Mouse (Mus musculus): ENCODE measurements around the gene Hk1.

The Hk1 gene

GRCm38 (mm10) chr10:62320402-62320978, 59.2 kb downstream of the Hk1 start:
- DNase-seq (ENCODE audit: low spot score in 2 of 2), result peak in 1 of 2 experiments; percentile 83

DNA sequence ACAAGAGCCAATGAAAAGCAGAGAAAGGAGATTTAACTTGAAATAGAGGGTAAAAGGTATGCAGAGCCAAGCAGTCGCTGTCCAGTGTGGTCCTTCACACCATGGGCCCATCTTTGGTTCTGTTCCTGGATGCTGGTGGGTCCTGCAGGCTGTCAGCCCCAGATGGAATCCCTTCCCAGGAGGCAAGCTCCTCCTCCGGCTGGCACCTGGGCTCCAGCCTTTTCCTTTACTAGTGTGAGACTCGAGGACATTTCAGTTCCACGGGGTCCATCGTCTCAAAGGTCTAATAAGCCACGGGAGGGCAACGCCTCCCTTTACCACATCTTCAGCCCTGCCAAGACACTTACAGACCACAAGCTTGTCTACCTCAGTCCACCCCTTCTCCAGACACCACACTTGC, 60.6 kb downstream of the Hk1 start:
- DNase-seq (ENCODE audit: low spot score in 2 of 2), result no peak

- DNase-seq (ENCODE audit: low spot score in 2 of 2), result no peak
Observed at GRCm38 (mm10) chr10:62316467-62316866, 63.2 kb downstream of the Hk1 start.

DNA sequence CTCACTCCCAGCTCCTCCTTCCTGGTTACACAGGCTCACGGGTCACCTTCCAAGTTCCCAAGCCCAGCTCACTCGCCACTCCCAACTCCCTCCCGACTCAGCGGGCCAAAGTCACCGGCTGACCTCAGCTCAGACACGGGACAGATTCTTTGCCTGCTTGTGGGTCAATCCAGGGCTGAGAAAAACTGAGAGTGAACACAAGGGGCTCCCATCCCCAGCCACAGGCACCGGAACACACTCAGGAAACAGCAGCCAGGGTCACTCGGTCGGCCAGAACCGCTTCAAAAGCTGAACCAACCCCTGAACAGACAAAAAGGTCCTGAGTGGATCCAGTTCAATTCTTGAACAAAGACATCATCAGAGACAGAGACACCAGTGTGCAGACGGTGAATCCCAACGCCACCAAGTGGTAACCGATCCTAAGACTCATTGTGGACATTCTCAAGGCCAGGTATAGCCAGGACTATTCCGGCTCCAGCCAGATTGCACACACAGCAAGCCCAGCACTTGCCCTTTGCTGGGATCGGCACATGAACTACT, 65.8 kb downstream of the Hk1 start:
- no peak for DNase-seq (ENCODE audit: low spot score in 2 of 2)

- no peak for DNase-seq (ENCODE audit: low spot score in 2 of 2)
Observed at GRCm38 (mm10) chr10:62313140-62313539, 66.6 kb downstream of the Hk1 start.

DNA sequence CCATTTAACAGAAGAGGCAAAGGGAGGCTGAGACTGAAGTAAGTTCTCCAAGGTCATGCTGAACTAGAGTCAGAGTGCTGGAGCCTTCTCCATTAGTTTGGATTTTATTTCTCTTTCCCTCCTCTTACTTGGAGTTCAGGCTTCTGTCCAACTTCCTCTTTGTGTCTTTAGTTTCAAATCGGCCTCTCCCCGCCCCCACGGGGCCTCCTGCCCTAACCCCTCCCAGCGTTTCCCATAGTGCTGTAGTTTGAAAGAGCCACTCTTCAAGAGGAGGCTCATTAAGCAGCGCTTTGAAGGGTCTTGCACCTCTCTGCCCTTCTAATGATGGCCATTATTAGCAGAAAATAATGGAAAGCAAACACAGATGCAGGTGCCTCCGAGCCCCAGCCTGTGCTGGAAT, 68.2 kb downstream of the Hk1 start:
- DNase-seq (ENCODE audit: low spot score in 2 of 2), result no peak

DNA sequence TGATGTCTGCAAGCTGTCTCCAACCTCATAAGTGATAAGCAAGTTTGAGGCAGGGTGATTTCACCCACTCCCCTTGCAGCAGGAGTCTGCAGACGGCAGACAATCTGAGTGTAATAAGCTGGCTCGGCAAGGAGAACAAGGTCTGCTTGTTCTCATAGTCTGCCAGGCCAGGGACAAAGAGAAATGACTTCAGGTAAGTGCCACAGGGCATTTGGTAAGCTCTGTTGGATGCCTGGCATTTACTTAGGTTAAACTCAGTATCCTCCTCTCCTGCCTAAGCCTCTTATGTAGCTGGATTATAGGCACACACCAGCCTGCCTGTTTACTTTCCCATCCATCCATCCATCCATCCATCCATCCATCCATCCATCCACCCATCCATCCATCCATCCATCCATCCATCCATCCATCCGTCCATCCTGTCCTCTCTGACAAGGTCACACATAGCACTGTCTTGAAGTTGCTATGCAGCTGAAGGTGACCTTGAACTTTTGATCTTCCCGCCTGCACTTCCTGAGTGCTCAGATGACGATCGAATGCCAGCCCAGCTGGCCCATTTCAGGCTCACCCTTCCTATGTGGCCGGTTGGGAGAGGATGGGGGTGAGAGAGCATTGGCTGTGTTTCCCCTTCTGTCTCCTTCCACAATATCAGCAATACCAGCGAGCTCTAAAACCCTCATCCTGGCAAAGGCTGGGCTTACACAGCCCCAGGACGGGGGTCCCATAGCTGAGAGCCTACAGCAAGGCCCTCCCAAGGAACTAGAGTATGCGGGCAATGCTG, 69.3 kb downstream of the Hk1 start:
- no peak for DNase-seq (ENCODE audit: low spot score in 2 of 2)

DNA sequence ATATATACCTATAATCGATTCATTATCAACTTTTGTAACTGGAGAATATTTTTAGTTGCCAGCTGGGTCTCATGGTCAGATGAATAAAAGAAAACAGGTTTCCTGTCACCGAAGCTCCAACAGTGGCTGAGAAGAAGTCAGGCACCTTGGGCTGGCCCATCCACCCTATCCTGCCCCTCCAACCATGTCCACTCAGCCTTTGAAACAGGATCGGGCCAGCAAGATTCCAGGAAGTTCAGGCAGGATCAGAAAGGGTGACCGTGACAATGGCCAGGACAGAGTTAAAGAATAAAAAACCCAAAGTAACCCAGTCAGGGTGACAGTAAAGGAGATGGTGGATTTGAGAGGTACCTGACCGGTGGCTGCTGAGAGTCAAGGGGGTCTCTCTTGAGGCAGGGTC, 70.1 kb downstream of the Hk1 start:
- no peak for DNase-seq (ENCODE audit: low spot score in 2 of 2)

- DNase-seq (ENCODE audit: low spot score in 2 of 2), result no peak
Observed at GRCm38 (mm10) chr10:62308896-62309491, 70.7 kb downstream of the Hk1 start.

- DNase-seq (ENCODE audit: low spot score in 2 of 2), result no peak
Observed at GRCm38 (mm10) chr10:62306483-62306882, 73.2 kb downstream of the Hk1 start.

- no peak for DNase-seq (ENCODE audit: low spot score in 2 of 2)
Observed at GRCm38 (mm10) chr10:62305090-62305489, 74.6 kb downstream of the Hk1 start.

- no peak for DNase-seq (ENCODE audit: low spot score in 2 of 2)
Observed at GRCm38 (mm10) chr10:62300006-62300827, 79.5 kb downstream of the Hk1 start.

DNA sequence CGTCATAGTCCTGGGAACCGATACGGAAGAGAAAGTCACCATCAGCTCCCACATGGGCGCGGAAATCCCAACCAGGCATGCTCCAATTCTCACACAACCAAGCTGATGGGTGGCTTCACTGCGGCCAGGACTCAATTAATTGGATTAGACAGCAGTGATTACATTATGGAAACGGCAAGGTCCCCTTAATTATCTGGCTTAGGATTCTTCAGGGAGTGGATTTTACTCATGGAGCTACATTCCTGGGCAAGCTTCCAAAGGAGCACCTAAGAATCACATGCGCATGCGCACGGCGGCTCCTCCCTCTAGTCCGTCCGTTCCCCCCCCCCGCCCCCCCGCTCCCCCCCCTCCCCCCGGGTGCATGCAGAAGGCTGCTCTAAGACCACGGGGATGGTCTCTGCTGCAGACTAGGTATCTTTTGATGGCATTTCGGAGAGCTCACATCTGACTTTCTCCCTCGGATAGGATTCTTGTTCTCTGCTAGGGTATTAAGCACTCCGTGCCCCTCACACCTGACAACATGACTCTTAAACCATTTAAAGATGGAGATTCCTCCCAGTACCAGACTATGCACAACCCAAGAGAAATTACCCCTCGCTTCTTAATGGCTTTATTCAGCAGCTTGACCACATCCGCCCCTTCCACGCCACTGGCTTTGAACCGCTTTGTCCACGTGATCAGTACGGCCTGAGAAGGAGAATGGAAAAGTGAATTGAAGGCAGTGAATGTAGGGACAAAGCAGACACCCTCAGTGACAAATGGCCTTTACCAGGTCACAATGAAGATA, 83.4 kb downstream of the Hk1 start:
- no peak for DNase-seq (ENCODE audit: low spot score in 2 of 2)

DNA sequence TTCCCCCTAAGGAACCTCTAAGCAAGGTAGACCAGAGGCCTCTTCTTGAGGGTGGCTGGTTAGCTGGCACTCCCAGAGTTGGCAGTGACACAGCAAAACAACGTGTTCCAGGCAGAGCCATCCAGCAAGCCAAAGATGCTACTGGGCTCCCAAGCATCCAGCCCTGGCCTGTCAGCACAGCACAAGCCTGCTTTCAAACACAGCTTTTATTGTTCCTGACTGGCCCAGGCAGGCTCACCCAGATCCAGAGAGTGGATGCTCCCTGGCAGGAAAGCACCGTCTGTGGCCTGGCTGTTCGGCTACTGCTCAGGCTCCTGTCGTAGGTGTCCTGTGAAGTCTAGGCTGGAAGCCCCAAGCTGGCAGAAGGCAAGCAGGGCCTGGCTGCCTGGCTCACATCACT, 85.6 kb downstream of the Hk1 start:
- peak in 1 of 2 experiments; percentile 14 for DNase-seq (ENCODE audit: low spot score in 2 of 2)

DNA sequence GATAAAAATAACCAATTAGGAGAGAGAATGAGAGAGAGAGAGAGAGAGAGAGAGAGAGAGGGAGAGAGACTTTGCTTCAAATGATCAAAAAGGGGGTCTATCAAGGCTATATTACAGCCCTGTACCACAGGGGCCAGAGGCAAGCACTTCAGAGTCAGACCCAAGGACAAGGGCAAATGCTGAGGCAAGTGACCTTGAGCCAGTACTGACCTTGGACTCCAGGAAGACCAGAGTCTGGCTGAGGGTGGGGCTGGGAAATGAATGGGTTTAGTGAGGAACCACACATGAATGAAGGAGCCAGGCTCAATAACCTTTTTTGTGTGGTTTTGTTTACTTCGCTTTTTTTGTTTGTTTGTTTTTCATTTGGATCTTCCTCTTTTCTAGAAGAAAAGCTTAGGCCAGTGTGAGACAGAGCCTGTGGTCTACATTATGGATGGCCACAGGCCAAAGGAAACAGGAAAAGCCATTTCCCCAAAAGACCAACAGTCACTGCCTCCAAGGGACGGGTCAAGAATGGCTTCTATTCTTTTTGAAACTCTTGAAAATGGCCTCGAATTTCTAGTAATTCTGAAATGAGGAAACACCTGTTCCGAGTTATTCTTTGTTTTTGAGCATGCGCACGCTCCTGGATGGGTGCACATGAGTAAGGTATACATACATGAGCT, 92.1 kb downstream of the Hk1 start:
- DNase-seq (ENCODE audit: low spot score in 2 of 2), result no peak

DNA sequence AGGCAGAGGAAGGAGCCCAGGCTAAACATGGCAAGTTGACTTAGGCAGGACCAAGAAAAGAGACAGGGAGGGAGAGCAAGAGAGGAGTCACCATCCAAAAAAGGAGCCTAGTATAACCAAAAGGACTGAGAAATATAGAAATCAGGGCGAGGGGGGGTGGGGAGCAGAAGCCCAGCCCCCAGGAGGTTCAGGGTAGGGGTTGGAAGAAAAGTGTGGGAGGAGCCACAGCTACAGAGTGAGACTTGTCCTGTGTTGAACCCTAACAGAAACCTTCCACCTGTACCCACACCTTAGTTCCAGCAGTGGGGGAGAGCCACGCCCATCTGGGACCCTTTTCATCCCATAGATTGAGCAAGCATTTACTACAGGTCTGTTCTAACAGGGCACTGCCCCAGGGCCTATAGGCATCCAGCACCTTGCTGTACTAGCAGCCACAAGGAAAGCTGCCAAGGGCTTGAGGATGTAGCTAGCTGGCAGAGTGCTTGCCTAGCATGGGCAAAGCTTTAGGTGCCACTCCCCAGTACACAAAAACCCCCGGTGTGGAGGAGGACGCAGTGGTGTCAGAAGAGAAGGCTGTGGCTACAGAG, 96.4 kb downstream of the Hk1 start:
- DNase-seq (ENCODE audit: low spot score in 2 of 2), result no peak

GRCm38 (mm10) chr10:62282782-62283181, 96.9 kb downstream of the Hk1 start:
- DNase-seq (ENCODE audit: low spot score in 2 of 2), result no peak

- no peak for DNase-seq (ENCODE audit: low spot score in 2 of 2)
Observed at GRCm38 (mm10) chr10:62279671-62280070, 100.0 kb downstream of the Hk1 start.

GRCm38 (mm10) chr10:62279066-62279465, 100.6 kb downstream of the Hk1 start:
- no peak for DNase-seq (ENCODE audit: low spot score in 2 of 2)
